Mouse (Mus musculus) c-Kit-positive CD71-positive TER-119-positive erythroid progenitor cells, embryonic 14.5 days (primary cell): ENCODE data around the gene Hsf2bp.

ENCODE experiments used
- DNase-seq: peaks from one replicate; pipeline ENCODE4 v3.0.0-alpha.2; 2013; ENCODE audit warnings: low spot score

The Hsf2bp gene

GRCm38 (mm10) chr17:31905791-31906211 is 130.3 kb downstream of the Hsf2bp start:
- no peak for DNase-seq

- no peak for DNase-seq
Measured at GRCm38 (mm10) chr17:31905201-31905790, 130.9 kb downstream of the Hsf2bp start.

DNA sequence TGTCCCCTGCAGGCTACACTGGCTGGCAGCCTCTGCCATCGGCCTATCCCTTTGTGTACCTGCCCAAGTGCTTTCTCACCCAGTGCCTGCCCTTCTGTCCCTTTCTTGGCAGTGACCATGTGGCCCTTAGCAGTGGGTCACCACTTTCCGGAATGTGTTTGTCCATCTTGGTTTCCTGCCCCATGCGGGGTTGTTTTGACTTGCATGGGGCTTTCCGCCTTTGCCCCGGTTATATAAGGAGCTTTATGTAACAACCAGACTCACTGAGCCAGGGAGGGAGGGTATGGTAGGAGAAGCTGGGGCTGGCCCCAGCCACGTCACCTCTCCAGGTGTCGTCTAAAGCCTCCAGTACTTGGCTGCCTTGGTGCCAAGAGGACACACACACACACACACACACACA is 132.1 kb downstream of the Hsf2bp start:
- DNase-seq = no peak

DNA sequence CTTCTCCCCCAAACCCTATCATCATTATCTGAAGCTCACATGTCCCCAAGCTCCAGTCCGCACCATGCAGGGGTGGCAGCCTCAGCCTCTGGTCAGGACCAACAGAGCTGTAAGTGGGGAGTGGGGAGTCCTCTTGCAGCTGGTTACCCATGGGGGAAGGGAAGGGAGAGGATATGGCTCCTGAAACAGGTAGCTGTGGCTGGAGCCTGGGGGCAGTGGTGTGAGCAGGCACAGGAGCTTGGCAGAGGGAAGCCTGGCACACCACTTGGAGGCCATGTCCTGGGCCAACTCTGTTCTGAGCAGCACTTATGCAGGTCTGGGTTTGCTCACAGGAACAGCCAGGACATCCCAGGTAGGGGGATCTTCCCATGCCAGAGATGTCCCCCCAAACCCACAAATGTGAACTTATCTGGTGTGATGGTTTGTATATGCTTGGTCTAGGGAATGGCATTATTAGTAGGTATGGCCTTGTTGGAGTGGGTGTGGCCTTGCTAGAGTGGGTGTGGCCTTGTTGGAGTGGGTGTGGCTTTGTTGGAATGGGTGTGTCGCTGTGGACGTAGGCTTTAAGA is 133.4 kb downstream of the Hsf2bp start:
- DNase-seq = peak; percentile 72

- DNase-seq = peak; percentile 70
Measured at GRCm38 (mm10) chr17:31901461-31902204, 134.5 kb downstream of the Hsf2bp start.

DNA sequence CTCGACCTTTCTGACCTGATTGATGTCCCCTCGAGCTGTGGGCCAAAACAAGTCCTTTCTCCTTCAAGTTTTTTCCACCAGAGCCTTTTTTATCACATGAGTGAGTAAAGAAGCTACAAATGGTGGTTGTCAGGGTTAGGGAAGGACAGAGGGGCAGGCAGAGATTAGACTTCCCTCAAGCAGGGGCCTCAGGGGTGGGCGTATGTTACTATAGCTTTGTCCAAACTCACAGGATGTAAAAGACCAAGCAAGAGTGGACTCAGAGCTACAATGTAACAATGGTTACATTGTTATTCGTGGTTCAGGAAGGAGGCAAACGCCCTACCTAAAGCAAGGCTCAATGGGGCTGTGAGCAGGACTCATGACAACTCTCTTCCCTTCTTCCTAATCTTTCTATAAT is 137.2 kb downstream of the Hsf2bp start:
- no peak for DNase-seq

DNA sequence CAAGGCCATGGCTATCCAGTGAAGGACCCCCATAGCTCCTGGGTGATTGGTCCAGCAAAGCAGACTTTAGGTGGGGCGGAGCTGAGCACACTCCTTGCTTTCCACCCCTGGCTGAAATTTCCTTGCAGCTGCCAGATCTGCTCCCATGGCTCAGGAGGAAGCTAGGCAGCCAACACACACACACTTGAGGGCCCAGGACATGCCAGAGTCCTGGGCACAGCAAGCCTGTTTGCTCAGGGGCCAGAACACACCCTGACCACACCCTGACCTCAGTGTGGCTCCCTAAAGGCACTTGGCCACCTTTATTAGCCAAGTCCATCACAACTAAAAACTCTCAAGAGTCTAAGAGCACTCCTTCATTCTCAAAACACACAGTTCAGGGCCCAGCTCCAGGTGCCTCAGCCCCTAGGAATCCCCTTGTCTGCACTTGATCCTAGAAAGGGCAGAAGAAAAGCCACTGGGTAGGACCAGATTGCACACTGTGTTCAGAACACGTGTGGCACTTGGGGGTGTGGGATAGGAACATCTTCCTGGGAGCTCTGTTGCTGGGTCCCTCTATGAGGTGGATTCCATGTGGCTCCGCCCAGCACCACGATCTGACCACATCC is 138.9 kb downstream of the Hsf2bp start:
- DNase-seq = no peak

- DNase-seq = no peak
Measured at GRCm38 (mm10) chr17:31896751-31897150, 139.4 kb downstream of the Hsf2bp start.

DNA sequence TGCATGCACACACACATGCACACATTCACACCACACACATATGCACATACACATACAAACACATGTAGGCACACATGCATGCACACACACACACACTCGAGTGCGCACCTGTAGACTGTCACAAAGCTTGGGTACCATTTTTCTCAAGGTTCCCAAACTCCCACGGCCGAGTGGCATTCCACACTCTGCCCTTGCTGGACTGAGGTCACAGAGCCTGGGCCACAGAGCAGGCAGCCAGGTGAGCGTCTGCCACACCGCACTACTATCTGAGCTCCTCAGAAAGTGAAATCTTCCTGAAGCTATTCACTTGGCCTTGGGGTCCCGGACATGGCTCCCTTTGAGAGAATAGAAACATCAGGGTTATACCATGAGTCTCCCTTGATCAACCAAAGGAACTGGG is 139.8 kb downstream of the Hsf2bp start:
- DNase-seq = no peak
